8 mouse cellular contexts compared by ENCODE assay signal in the genomic region with DNA sequence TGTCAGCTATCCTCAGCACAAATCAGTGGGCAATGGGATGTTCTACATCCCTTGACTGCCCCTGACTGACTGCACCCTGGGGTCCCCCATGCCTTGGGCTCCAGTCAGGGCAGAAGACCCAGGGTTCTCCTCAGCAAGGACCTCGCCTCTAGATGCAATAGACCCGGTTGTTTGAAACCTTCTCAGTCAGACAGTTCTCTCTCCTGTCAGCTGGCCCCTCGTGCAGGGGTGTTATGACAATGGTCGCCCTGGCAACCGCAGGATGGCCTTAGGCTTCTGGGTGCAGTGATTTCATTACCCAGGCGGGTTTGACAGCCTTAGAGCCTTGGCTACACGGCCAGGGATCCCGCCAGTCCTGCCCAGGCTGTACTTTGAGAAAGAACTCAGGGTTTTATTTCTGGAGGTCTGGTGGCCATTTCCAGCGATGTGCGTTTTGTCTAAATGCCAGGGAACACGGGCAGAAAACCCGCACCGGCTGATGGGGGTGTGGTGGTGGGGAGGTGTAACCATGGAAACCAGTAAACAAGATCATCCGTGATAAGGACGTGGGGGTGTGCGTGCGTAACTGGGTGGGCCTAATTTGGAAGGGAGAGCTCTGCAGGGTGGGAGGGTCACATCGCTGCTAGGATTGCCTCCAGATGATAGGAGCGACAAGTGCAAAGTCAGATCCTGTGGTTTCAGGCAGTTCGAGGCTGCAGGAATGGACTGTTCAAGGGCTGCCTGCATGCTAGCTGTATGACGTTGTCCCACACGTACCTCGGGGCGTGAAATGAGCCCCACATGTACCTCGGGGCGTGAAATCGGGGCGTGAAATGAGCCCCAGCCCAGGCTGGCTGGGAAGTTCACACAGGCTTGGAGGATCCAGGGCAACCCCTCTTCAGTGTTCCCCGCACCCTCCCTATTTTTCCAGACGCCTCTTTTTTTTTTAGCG.
DNase-seq lines count a peak whose midpoint lies in the region; ATAC-seq and TF ChIP-seq lines count a peak whose summit lies in the region.

No protein-coding gene starts in this region.

- H3K4me1 ChIP-seq in forebrain, postnatal 0 days (ENCODE audit: insufficient read depth), result peaks cover 7% of the 10 kb centered on the region; the same call in 1 of the 2 replicates
- H3K4me1 ChIP-seq in neural tube, embryonic 14.5 days (ENCODE audit: control insufficient read depth, insufficient read depth, low read length), result peaks cover 12% of the 10 kb centered on the region; the same call in 1 of the 2 replicates

- DNase-seq in adrenal gland, postnatal 10 days, result peak; percentile 59
- no peak for DNase-seq in adrenal gland, adult 18-20 months (ENCODE audit: low spot score in 2 of 2)
- DNase-seq in Muller cell, postnatal 12 days (ENCODE audit: inconsistent ontology term), result peak; percentile 32
- DNase-seq in forebrain, postnatal 0 days, result peak; percentile 54
- peak; percentile 50 to 59 for DNase-seq in left cerebral cortex, adult 2 months (ENCODE audit: extremely low spot score in 1 of 2, low spot score in 2 of 2)
- no peak for DNase-seq in yolk sac, embryonic 10.5 days (ENCODE audit: low spot score)
- no peak for DNase-seq in adipocyte (ENCODE audit: low spot score)

- peak overlapping the region; percentile 64 for H3K27ac ChIP-seq in forebrain, postnatal 0 days (ENCODE audit: low read depth, low read length)
- H3K27ac ChIP-seq in left cerebral cortex, adult 2 months, result peak overlapping the region; percentile 76
- H3K27ac ChIP-seq in neural tube, embryonic 14.5 days (ENCODE audit: low read depth, low read length), result 0 out of 2 replicates have a peak overlapping the region, but pooled peaks have one; percentile 2

- H3K9ac ChIP-seq in forebrain, postnatal 0 days, result peak overlapping the region; percentile 31; the same call in 1 of the 2 replicates
- H3K9ac ChIP-seq in neural tube, embryonic 14.5 days (replicated peaks; ENCODE audit: low read depth, low read length), result peak overlapping the region; percentile 32; the same call in 1 of the 2 replicates

- H3K36me3 ChIP-seq in forebrain, postnatal 0 days (ENCODE audit: insufficient read depth), result no peaks in the 10 kb centered on the region
- H3K36me3 ChIP-seq in neural tube, embryonic 14.5 days (ENCODE audit: control insufficient read depth, insufficient read depth, low read length), result no peaks in the 10 kb centered on the region

- ATAC-seq in forebrain, postnatal 0 days, result peak; percentile 82
- peak; percentile 90 for ATAC-seq in neural tube, embryonic 14.5 days (ENCODE audit: low read depth)

- peak overlapping the region; percentile 50 for H3K4me2 ChIP-seq in forebrain, postnatal 0 days (ENCODE audit: low read depth)
- H3K4me2 ChIP-seq in neural tube, embryonic 14.5 days (ENCODE audit: low read depth, low read length), result peak overlapping the region; percentile 47

- peak overlapping the region; percentile 14 for H3K4me3 ChIP-seq in forebrain, postnatal 0 days (ENCODE audit: low read depth, low read length)
- H3K4me3 ChIP-seq in left cerebral cortex, adult 2 months, result peak overlapping the region; percentile 8
- H3K4me3 ChIP-seq in neural tube, embryonic 14.5 days (ENCODE audit: low read depth, low read length), result peak overlapping the region; percentile 5; the same call in 1 of the 2 replicates

- no peaks in the 10 kb centered on the region for H3K9me3 ChIP-seq in forebrain, postnatal 0 days (ENCODE audit: low read length)
- no peaks in the 10 kb centered on the region for H3K9me3 ChIP-seq in neural tube, embryonic 14.5 days (ENCODE audit: control insufficient read depth, low read length)

- WGBS in forebrain, postnatal 0 days, result 17% methylated on average over 31 of the region's 31 CpGs
- 9% methylated on average over 31 of the region's 31 CpGs for WGBS in neural tube, embryonic 14.5 days

- no peak for TF ChIP-seq CTCF in forebrain, postnatal 0 days (IDR thresholded peaks at IDR 0.05; ENCODE audit: low read depth)
- TF ChIP-seq CTCF in left cerebral cortex, adult 2 months (IDR thresholded peaks at IDR 0.05), result no peak

- no peaks in the 10 kb centered on the region for H3K27me3 ChIP-seq in forebrain, postnatal 0 days (ENCODE audit: insufficient read depth, low read length)
- no peaks in the 10 kb centered on the region for H3K27me3 ChIP-seq in neural tube, embryonic 14.5 days (ENCODE audit: control insufficient read depth, insufficient read depth, low read length)

- intact Hi-C loops in left cerebral cortex, adult 2 months (cut with DNase I), result loop anchor here (1.0 to 10.0 kb wide), 5 partner anchors 49 to 186 kb away; partner anchors contain the start of gene Rfc5

Comparison
In these comparisons a context has a peak if more than half of its experiments do, and no peak if none do; other contexts are left out.
1. DNase-seq: peak in adrenal gland, postnatal 10 days (single experiment), Muller cell, postnatal 12 days (single experiment), forebrain, postnatal 0 days (single experiment) and left cerebral cortex, adult 2 months (2 of 2); none in adrenal gland, adult 18-20 months (0 of 2), yolk sac, embryonic 10.5 days (single experiment) and adipocyte (single experiment).
2. H3K27ac ChIP-seq: peak in every context shown above with its lines; median percentile 76 in left cerebral cortex, adult 2 months; 64 in forebrain, postnatal 0 days; 2 in neural tube, embryonic 14.5 days.
3. Peak in every context shown above with its lines, with median percentiles within 50 percentile points of each other: H3K4me3 ChIP-seq.